Mouse (Mus musculus): ENCODE results near the gene Mtmr3.
A peak's percentile ranks its signal among the peaks of the same experiment; 100 is the strongest.

The Mtmr3 gene

DNA sequence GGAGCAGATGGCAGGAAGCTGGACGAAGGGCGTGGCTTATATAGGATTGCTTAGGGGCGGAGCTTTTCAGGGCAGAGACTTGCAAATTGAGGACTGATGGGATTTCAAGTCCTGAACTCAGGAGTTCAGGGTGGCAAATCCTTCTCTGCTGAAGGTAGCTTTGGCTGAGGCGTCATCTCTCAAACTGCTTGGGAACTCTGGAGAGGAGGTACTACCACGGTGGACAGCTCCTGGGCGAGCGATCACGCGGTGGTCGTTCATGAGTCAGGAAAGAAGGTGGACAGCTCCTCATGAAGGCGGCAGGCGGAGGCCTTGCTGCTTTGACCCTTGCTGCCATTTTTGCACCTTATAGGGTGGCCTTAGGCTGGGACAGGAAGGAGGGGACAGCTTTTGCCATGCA is 133.5 kb downstream of the Mtmr3 start:
- DNase-seq: no peak

- no peak for DNase-seq
Observed at GRCm38 (mm10) chr11:4460615-4461014, 134.0 kb downstream of the Mtmr3 start.

- DNase-seq: no peak
Observed at GRCm38 (mm10) chr11:4454895-4455535, 139.6 kb downstream of the Mtmr3 start.

- DNase-seq: no peak
Observed at GRCm38 (mm10) chr11:4452467-4453184, 142.0 kb downstream of the Mtmr3 start.

DNA sequence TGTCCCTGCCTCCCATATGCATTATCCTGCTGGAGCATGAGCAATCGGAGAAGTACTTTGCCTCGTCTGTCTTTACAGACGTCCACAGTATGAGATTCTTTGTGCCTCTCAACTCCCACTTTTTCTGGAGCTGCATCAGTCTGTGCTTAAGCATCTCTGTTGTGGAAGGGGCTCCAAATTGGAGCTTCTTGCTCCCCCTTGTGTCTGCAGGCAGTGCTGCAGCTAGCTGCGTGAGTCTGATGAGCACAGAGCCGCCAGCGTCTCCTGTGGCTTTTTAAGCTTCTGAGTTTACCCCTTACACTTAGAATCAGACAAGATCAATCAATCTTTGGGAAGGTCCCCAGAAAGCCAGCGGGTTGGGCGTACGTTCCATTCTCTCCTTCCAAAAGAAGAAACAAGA is 143.5 kb downstream of the Mtmr3 start:
- DNase-seq: peak; percentile 13

DNA sequence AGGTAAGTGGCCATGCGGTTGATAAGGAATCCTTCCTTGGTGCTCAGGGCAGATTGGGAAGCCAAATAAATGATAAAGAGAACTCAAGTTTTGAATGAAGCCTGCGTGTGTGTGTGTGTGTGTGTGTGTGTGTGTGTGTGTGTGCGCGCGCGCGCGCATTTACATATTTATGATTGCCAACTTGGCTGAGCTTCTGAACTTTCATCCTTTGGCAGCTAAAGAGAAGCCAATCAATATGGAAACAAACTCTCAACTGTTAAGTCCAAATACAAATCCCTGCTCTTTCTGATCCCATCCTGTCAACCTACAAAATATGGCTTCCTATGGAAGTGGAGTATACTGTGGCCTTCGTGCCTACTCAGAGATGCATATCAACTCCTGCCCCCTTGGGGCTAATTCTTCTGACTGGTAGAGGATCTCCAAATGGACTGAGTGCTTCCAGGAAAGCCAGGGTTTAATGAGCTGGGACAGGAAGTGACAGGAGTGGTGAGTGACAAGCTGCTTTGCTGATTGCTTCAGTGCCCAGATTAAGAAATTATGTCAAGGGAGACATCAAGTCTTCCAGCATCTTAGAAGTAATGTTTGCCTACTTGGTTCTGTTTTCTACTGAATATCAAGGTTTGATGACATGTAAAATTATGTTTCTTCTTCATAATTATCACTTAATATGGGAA is 148.3 kb downstream of the Mtmr3 start:
- no peak for DNase-seq

GRCm38 (mm10) chr11:4442280-4442679 is 152.4 kb downstream of the Mtmr3 start:
- no peak for DNase-seq

DNA sequence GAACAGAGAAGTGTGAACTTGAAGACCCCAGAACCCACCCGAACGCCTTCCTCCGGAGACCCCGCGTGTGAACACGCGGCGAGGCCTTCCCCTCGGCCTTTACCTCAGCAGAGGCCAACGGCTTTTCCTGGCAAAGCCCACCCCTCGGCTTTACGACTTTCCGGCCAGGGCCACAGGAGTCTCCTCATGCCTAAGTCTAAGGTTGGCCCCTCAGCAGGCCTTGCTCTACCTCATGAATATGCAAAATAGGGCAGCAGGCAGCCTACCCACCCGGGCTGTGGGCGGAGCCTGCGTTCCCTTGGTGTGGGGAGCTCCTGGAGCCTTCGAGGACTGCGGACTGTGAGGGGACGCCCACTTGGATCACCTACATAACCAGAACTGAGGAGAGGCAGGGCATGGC is 153.7 kb downstream of the Mtmr3 start, which contains the start of gene Hormad2:
TSS of gene Hormad2 (minus strand) at position 128 of the 400 bp plus-strand sequence.
- DNase-seq: peak; percentile 8

- DNase-seq: no peak
Observed at GRCm38 (mm10) chr11:4438211-4438610, 156.5 kb downstream of the Mtmr3 start.

DNA sequence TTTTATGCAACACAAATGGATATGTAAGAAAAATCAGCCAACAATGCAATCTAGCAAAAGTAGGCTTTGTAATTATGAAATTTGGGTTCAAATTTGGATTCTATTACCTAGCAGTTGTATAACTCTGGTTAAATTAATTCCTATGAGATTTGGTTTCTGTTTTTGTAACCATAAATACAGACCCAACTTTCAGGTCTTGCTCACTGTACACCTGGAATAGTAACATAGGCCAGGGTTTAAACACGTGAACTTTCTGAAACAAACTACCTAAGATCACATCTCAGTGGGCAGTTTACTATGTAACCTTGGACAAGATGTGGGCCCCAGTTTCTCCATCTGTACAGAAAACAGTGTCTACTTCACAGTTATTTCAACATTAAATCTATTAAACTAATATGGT is 157.3 kb downstream of the Mtmr3 start:
- no peak for DNase-seq

- no peak for DNase-seq
Observed at GRCm38 (mm10) chr11:4436631-4437030, 158.0 kb downstream of the Mtmr3 start.

GRCm38 (mm10) chr11:4434461-4434860 is 160.2 kb downstream of the Mtmr3 start:
- DNase-seq: no peak
